Mouse (Mus musculus): ENCODE measurements around the gene Henmt1. TPM values are rescaled to one million over a fixed set of nuclear protein-coding genes. Genes with fewer than 3 reads are reported as not detected.

Gene Henmt1
- polyA plus RNA-seq, 1 experiment from 2014 or later = 0.28 TPM

DNA sequence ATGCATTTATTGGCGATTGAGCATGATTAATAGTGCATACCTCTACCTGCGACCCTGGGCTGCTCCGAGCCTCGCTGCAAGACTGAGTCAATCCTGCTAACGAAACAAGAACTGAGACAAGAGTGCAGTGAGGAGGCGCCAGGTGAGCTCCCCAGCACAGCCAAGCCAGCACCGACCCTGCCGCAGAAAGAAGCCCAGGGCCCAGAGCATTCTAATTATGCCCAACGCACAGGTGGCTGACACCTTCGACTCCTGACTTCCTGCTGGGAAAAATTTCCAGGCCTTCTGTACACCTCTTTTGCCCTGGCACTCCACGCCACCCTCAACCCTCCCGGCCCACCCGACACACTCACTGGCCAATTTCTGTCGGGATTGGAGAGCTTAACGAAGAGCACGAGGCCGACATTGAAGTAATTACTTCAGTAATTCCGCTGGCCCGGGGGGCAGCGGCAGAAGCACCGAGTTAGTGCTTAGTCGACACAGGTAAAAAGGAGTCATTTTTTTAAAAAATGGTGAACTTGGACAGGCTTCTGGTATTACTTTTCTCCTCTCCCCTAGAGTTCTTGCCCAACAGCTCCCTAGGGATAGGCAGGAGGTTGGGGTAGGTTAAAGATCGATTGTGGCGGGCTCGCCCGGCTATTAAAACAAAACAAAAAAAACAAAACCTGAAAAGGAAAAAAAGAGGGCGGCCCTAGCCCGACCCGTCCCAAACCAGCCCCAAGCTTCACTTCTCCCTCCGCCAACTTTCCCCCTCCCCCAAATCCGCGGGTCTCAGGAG lies 29.2 kb upstream of the Henmt1 start:
- WGBS = 1% methylated on average over 32 of the region's 32 CpGs
- ATAC-seq = no peak
- peak overlapping the region; percentile 97 for H3K9ac ChIP-seq (ENCODE audit: low read depth, low read length)
- H3K4me3 ChIP-seq (ENCODE audit: low read length) = peak overlapping the region; percentile 94
- 0 out of 2 replicates have a peak, but pooled peaks cover 9% of the 10 kb centered on the region for H3K36me3 ChIP-seq (ENCODE audit: control insufficient read depth, insufficient read depth, low read length)
- H3K27me3 ChIP-seq (replicated peaks; ENCODE audit: control insufficient read depth, insufficient read depth, low read length) = no peaks in the 10 kb centered on the region
- no peaks in the 10 kb centered on the region for H3K9me3 ChIP-seq (ENCODE audit: control insufficient read depth, low read length)
- H3K4me2 ChIP-seq (ENCODE audit: low read depth, low read length) = peak overlapping the region; percentile 74
- H3K27ac ChIP-seq (ENCODE audit: low read length) = peak overlapping the region; percentile 100
- H3K4me1 ChIP-seq (ENCODE audit: control insufficient read depth, insufficient read depth, low read length) = peaks cover 8% of the 10 kb centered on the region

GRCm38 (mm10) chr3:108911081-108911547 lies 28.6 kb upstream of the Henmt1 start:
- H3K27me3 ChIP-seq (replicated peaks; ENCODE audit: control insufficient read depth, insufficient read depth, low read length) = no peaks in the 10 kb centered on the region
- 0 out of 2 replicates have a peak, but pooled peaks cover 8% of the 10 kb centered on the region for H3K36me3 ChIP-seq (ENCODE audit: control insufficient read depth, insufficient read depth, low read length)
- under 1% methylated on average over 44 of the region's 44 CpGs for WGBS
- peak overlapping the region; percentile 97 for H3K9ac ChIP-seq (ENCODE audit: low read depth, low read length)
- peak overlapping the region; percentile 74 for H3K4me2 ChIP-seq (ENCODE audit: low read depth, low read length)
- no peaks in the 10 kb centered on the region for H3K9me3 ChIP-seq (ENCODE audit: control insufficient read depth, low read length)
- peak overlapping the region; percentile 94 for H3K4me3 ChIP-seq (ENCODE audit: low read length)
- peaks cover 8% of the 10 kb centered on the region for H3K4me1 ChIP-seq (ENCODE audit: control insufficient read depth, insufficient read depth, low read length)
- peak; percentile 92 for ATAC-seq
- peak overlapping the region; percentile 100 for H3K27ac ChIP-seq (ENCODE audit: low read length)

- H3K9me3 ChIP-seq (ENCODE audit: control insufficient read depth, low read length) = no peaks in the 10 kb centered on the region
- H3K4me1 ChIP-seq (ENCODE audit: control insufficient read depth, insufficient read depth, low read length) = peaks cover 8% of the 10 kb centered on the region
- peak within 1 kb of the TSS; percentile 74 for H3K4me2 ChIP-seq (ENCODE audit: low read depth, low read length)
- peak within 1 kb of the TSS; percentile 97 for H3K9ac ChIP-seq (ENCODE audit: low read depth, low read length)
- no peaks in the 10 kb centered on the region for H3K27me3 ChIP-seq (replicated peaks; ENCODE audit: control insufficient read depth, insufficient read depth, low read length)
- ATAC-seq = peak; percentile 99
- 1% methylated on average over 53 of the region's 53 CpGs for WGBS
- peak within 1 kb of the TSS; percentile 94 for H3K4me3 ChIP-seq (ENCODE audit: low read length)
- 0 out of 2 replicates have a peak, but pooled peaks cover 8% of the 10 kb centered on the region for H3K36me3 ChIP-seq (ENCODE audit: control insufficient read depth, insufficient read depth, low read length)
- peak within 1 kb of the TSS; percentile 100 for H3K27ac ChIP-seq (ENCODE audit: low read length)
Observed at GRCm38 (mm10) chr3:108911548-108912413, 27.9 kb upstream of the Henmt1 start, which contains the start of gene Prpf38b. Gene Prpf38b (minus strand): TSS chr3:108911727.

GRCm38 (mm10) chr3:108915999-108916398 lies 23.7 kb upstream of the Henmt1 start:
- ATAC-seq = no peak
- no peaks in the 10 kb centered on the region for H3K4me1 ChIP-seq (ENCODE audit: control insufficient read depth, insufficient read depth, low read length)
- H3K9me3 ChIP-seq (ENCODE audit: control insufficient read depth, low read length) = no peaks in the 10 kb centered on the region
- WGBS = 69% methylated on average over 1 of the region's 1 CpGs
- no peak overlapping the region for H3K27ac ChIP-seq (ENCODE audit: low read length)
- H3K9ac ChIP-seq (ENCODE audit: low read depth, low read length) = no peak overlapping the region
- H3K4me3 ChIP-seq (ENCODE audit: low read length) = no peak overlapping the region
- H3K4me2 ChIP-seq (ENCODE audit: low read depth, low read length) = no peak overlapping the region
- H3K27me3 ChIP-seq (replicated peaks; ENCODE audit: control insufficient read depth, insufficient read depth, low read length) = no peaks in the 10 kb centered on the region
- no peaks in the 10 kb centered on the region for H3K36me3 ChIP-seq (ENCODE audit: control insufficient read depth, insufficient read depth, low read length)

DNA sequence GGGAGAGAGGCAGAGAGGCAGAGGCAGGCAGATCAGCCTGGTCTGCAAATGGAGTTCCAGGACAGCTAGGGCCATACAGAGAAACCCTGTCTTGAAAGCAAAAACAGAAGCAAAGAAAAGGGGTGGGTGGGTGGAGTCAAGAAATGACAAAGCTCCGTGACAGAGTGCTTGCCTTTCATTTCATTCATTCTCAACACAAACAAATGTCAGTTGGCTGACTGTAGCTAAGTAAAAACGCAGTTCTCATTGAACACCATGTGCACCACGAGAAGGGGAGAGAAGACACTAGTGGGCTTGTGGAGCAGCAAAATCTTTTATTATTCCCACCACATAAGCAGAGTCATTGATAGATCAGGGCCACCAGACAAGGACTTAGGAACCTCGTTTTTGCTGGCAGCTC lies 22.8 kb upstream of the Henmt1 start:
- no peaks in the 10 kb centered on the region for H3K9me3 ChIP-seq (ENCODE audit: control insufficient read depth, low read length)
- ATAC-seq = no peak
- H3K27me3 ChIP-seq (replicated peaks; ENCODE audit: control insufficient read depth, insufficient read depth, low read length) = no peaks in the 10 kb centered on the region
- H3K4me3 ChIP-seq (ENCODE audit: low read length) = no peak overlapping the region
- H3K36me3 ChIP-seq (ENCODE audit: control insufficient read depth, insufficient read depth, low read length) = no peaks in the 10 kb centered on the region
- H3K27ac ChIP-seq (ENCODE audit: low read length) = no peak overlapping the region
- no peak overlapping the region for H3K9ac ChIP-seq (ENCODE audit: low read depth, low read length)
- H3K4me2 ChIP-seq (ENCODE audit: low read depth, low read length) = no peak overlapping the region
- 44% methylated on average over 4 of the region's 4 CpGs for WGBS
- no peaks in the 10 kb centered on the region for H3K4me1 ChIP-seq (ENCODE audit: control insufficient read depth, insufficient read depth, low read length)

GRCm38 (mm10) chr3:108917986-108918385 lies 21.7 kb upstream of the Henmt1 start:
- 50% methylated on average over 3 of the region's 3 CpGs for WGBS
- no peak for ATAC-seq
- H3K27ac ChIP-seq (ENCODE audit: low read length) = no peak overlapping the region
- no peak overlapping the region for H3K9ac ChIP-seq (ENCODE audit: low read depth, low read length)
- H3K36me3 ChIP-seq (ENCODE audit: control insufficient read depth, insufficient read depth, low read length) = no peaks in the 10 kb centered on the region
- no peaks in the 10 kb centered on the region for H3K27me3 ChIP-seq (replicated peaks; ENCODE audit: control insufficient read depth, insufficient read depth, low read length)
- H3K9me3 ChIP-seq (ENCODE audit: control insufficient read depth, low read length) = no peaks in the 10 kb centered on the region
- H3K4me2 ChIP-seq (ENCODE audit: low read depth, low read length) = no peak overlapping the region
- H3K4me3 ChIP-seq (ENCODE audit: low read length) = no peak overlapping the region
- H3K4me1 ChIP-seq (ENCODE audit: control insufficient read depth, insufficient read depth, low read length) = no peaks in the 10 kb centered on the region

DNA sequence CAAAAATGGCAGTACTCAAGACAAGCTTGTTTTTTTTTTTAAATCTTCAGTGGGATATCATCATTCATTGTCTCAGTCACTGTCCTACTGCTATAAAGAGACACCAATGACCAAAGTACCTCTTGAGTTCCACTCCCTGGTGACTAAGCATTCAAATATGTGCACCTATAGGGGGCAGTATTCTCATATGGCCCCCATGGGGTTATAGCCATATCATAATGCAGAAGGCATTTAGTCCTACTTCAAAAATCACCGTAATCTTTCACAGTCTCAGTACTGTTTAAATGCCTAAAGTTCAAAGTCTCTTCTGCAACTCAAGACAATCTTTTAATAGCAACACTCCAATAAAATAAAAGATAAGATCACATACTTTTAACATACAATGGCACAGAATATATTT lies 20.8 kb upstream of the Henmt1 start:
- H3K4me1 ChIP-seq (ENCODE audit: control insufficient read depth, insufficient read depth, low read length) = no peaks in the 10 kb centered on the region
- no peaks in the 10 kb centered on the region for H3K9me3 ChIP-seq (ENCODE audit: control insufficient read depth, low read length)
- no peaks in the 10 kb centered on the region for H3K27me3 ChIP-seq (replicated peaks; ENCODE audit: control insufficient read depth, insufficient read depth, low read length)
- no peak overlapping the region for H3K4me3 ChIP-seq (ENCODE audit: low read length)
- no peaks in the 10 kb centered on the region for H3K36me3 ChIP-seq (ENCODE audit: control insufficient read depth, insufficient read depth, low read length)
- ATAC-seq = peak; percentile 61
- H3K4me2 ChIP-seq (ENCODE audit: low read depth, low read length) = no peak overlapping the region
- 77% methylated on average over 1 of the region's 1 CpGs for WGBS
- H3K27ac ChIP-seq (ENCODE audit: low read length) = no peak overlapping the region
- no peak overlapping the region for H3K9ac ChIP-seq (ENCODE audit: low read depth, low read length)

DNA sequence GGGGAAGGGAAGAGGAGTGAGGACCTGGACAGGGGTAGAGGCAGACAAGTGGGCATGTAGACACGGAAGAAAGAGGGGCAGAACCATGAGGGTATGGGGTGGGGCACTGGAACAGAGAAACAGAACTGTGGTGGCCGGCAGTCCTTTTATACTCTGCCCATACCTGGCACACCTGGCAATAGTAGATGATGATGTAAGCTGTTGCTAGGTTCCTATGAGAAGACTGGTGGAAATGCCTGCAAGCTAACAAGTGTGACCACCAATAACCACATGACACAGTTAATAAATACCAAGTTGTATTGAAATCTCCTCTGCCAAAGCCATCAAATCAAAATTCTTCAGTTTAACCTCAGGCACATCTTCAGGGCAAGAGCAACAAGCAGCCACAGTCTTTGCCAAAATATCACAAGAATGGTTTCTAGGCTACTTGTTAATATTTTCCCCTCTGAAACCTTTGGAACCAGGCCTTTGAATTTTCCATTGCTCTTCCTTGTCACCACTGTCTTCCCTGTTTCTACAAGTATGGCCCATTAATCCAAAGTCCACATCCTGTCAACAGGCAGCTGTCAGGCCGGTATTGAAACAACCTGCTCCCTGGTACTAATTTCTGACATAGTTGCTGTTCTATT lies 19.1 kb upstream of the Henmt1 start:
- 80% methylated on average over 3 of the region's 3 CpGs for WGBS

GRCm38 (mm10) chr3:108921822-108922221 lies 17.9 kb upstream of the Henmt1 start:
- H3K27ac ChIP-seq (ENCODE audit: low read length) = no peak overlapping the region
- H3K9me3 ChIP-seq (ENCODE audit: control insufficient read depth, low read length) = no peaks in the 10 kb centered on the region
- 91% methylated on average over 1 of the region's 1 CpGs for WGBS
- no peak for ATAC-seq
- H3K4me2 ChIP-seq (ENCODE audit: low read depth, low read length) = no peak overlapping the region
- no peaks in the 10 kb centered on the region for H3K27me3 ChIP-seq (replicated peaks; ENCODE audit: control insufficient read depth, insufficient read depth, low read length)
- H3K9ac ChIP-seq (ENCODE audit: low read depth, low read length) = no peak overlapping the region
- H3K36me3 ChIP-seq (ENCODE audit: control insufficient read depth, insufficient read depth, low read length) = no peaks in the 10 kb centered on the region
- no peaks in the 10 kb centered on the region for H3K4me1 ChIP-seq (ENCODE audit: control insufficient read depth, insufficient read depth, low read length)
- H3K4me3 ChIP-seq (ENCODE audit: low read length) = no peak overlapping the region

More for the DNA sequence above, 19.1 kb upstream of the Henmt1 start:
- Histone ChIP-seq H3K4me1 (ENCODE audit: control insufficient read depth, insufficient read depth, low read length) (no peaks in the 10 kb centered on the region), H3K27ac (ENCODE audit: low read length) (peak overlapping the region; percentile 26; the same call in 1 of the 2 replicates), H3K36me3 (ENCODE audit: control insufficient read depth, insufficient read depth, low read length) (no peaks in the 10 kb centered on the region), H3K27me3 (replicated peaks; ENCODE audit: control insufficient read depth, insufficient read depth, low read length) (no peaks in the 10 kb centered on the region), H3K9ac (ENCODE audit: low read depth, low read length) (no peak overlapping the region), H3K4me3 (ENCODE audit: low read length) (no peak overlapping the region), H3K9me3 (ENCODE audit: control insufficient read depth, low read length) (no peaks in the 10 kb centered on the region), H3K4me2 (ENCODE audit: low read depth, low read length) (no peak overlapping the region)
- ATAC-seq = peak; percentile 66
